Mouse (Mus musculus): Measurements from ENCODE around the gene Gin1. TPM values are rescaled to one million over a fixed set of nuclear protein-coding genes. Genes with fewer than 3 reads are reported as not detected.
"Not testable (repeated sequence)": the region's sequence is repeated elsewhere in the genome, so short reads cannot be mapped to it uniquely, and the experiment has no call there.

The Gin1 gene
- polyA plus RNA-seq, 1 experiment, result not detected

GRCm38 (mm10) chr1:97759841-97760240, 10.1 kb upstream of the Gin1 start:
- TF ChIP-seq POLR2A (IDR thresholded peaks at IDR 0.05; ENCODE audit: insufficient read depth, low read depth, low read length) (no peak), CTCF (IDR thresholded peaks at IDR 0.05; ENCODE audit: insufficient read depth, low read depth, low read length) (no peak)
- Histone ChIP-seq H3K4me3 (ENCODE audit: insufficient read depth, low read depth, low read length) (no peak overlapping the region), H3K4me1 (ENCODE audit: control insufficient read depth, insufficient read depth, low read length) (no peaks in the 10 kb centered on the region), H3K27ac (ENCODE audit: insufficient read depth, low read depth, low read length) (no peak overlapping the region)

DNA sequence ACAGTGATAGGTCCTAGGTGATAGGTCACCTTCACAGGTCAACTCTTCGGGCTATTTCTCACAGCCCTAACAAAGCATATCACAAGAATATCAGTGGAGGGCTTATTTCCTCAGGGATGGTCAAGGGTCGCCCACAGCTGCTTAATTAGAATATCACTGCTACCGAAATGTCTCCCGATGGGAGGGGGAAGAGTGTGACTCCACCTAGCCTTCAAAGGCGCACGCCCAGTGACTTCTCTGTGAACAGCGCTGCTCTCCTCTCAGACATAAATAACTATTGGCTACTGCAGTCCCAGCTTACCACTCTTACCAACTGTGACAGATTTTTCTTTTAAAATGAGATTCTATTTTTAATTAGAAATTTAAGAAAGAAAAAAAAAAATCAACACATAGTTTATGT, 9.4 kb upstream of the Gin1 start:
- H3K4me3 ChIP-seq (ENCODE audit: insufficient read depth, low read depth, low read length), result no peak overlapping the region
- 86% methylated on average over 7 of the region's 7 CpGs for WGBS
- no peak overlapping the region for H3K27ac ChIP-seq (ENCODE audit: insufficient read depth, low read depth, low read length)
- H3K4me1 ChIP-seq (ENCODE audit: control insufficient read depth, insufficient read depth, low read length), result peaks cover 1% of the 10 kb centered on the region; the same call in 1 of the 2 replicates
- TF ChIP-seq POLR2A (IDR thresholded peaks at IDR 0.05; ENCODE audit: insufficient read depth, low read depth, low read length), result no peak
- TF ChIP-seq CTCF (IDR thresholded peaks at IDR 0.05; ENCODE audit: insufficient read depth, low read depth, low read length), result no peak

DNA sequence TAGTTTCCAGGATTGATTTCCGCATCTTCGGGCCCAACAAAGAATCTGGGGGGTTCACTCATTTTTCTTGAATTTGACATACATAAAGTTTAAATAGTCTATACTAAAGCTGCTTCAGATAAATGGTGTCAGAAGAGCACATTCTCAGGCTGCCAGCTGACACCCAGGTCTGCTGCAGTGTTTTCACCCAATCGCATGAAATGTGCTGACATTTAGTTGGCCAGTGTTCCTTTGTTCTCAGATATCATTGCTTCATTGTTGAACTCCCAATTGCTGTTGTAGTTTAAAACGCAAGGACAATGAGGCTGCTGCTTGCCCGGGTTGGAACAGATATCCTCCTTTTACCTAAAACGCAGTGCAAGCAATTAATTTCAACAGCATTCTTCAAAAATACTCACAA, 8.5 kb upstream of the Gin1 start:
- WGBS, result 61% methylated on average over 6 of the region's 6 CpGs
- no peak for TF ChIP-seq POLR2A (IDR thresholded peaks at IDR 0.05; ENCODE audit: insufficient read depth, low read depth, low read length)
- no peak for TF ChIP-seq CTCF (IDR thresholded peaks at IDR 0.05; ENCODE audit: insufficient read depth, low read depth, low read length)
- H3K27ac ChIP-seq (ENCODE audit: insufficient read depth, low read depth, low read length), result no peak overlapping the region
- peaks cover 3% of the 10 kb centered on the region; the same call in 1 of the 2 replicates for H3K4me1 ChIP-seq (ENCODE audit: control insufficient read depth, insufficient read depth, low read length)
- H3K4me3 ChIP-seq (ENCODE audit: insufficient read depth, low read depth, low read length), result no peak overlapping the region

DNA sequence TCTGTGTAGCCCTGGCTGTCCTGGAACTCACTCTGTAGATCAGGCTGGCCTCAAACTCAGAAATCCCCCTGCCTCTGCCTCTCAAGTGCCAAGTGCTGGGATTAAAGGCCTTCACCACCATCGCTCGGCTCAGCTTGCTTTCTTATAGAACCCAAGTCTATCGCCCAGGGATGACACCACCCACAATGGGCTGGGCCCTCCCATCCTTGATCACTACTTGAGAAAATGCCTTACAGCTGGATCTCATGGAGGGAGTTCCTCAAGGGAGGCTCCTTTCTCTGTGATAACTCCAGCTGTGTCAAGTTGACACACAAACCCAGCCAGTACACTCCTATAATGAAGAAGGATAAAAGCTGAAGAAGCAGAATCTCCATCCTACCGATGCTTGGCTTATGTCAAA, 4.3 kb upstream of the Gin1 start:
- WGBS, result 53% methylated on average over 4 of the region's 4 CpGs
- H3K4me1 ChIP-seq (ENCODE audit: control insufficient read depth, insufficient read depth, low read length); H3K4me3 ChIP-seq (ENCODE audit: insufficient read depth, low read depth, low read length); H3K27ac ChIP-seq (ENCODE audit: insufficient read depth, low read depth, low read length): not testable (repeated sequence)

DNA sequence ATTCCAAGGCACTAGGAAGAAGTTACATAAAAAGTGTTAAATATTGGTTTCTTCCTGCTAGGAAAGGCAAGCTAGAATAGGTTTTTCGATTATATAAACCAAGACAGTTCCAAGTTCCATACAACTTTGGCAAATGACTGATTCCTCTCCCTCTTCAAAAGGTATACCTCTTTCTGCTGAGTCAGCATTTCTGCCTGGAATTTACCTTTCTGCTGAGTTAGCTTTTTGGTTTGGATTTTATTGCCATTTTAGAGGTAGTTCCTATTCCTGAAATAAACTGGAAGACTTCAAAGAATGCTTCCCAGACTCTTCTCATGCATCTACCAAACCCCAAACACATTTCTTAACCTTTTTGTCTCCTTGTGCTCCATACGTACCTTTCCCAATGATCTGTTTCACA, 1.9 kb upstream of the Gin1 start:
- no peak for TF ChIP-seq CTCF (IDR thresholded peaks at IDR 0.05; ENCODE audit: insufficient read depth, low read depth, low read length)
- TF ChIP-seq POLR2A (IDR thresholded peaks at IDR 0.05; ENCODE audit: insufficient read depth, low read depth, low read length), result no peak
- Histone ChIP-seq H3K4me1 (ENCODE audit: control insufficient read depth, insufficient read depth, low read length) (peaks cover 6% of the 10 kb centered on the region; the same call in 1 of the 2 replicates), H3K4me3 (ENCODE audit: insufficient read depth, low read depth, low read length) (no peak overlapping the region), H3K27ac (ENCODE audit: insufficient read depth, low read depth, low read length) (no peak overlapping the region)
- WGBS, result 79% methylated on average over 2 of the region's 2 CpGs

DNA sequence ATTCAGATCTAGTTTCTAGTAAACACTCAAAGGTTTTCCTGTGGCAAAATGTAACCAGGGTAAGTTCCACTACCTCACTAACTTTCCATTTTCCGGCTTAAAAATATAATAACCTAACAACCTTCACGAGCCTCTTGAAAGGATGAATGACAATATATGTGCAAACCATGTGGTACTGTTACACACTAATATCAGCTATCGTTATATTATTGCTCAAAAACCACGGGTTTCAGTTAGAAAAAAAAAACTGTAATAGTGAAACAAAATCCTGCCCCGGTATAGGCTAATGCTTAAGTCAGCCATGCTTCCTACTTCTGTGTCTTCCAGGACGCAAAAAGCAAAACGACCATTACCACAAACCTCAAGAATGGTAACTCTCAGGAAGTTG, 1.1 kb upstream of the Gin1 start:
- TF ChIP-seq CTCF (IDR thresholded peaks at IDR 0.05; ENCODE audit: insufficient read depth, low read depth, low read length) (no peak), POLR2A (IDR thresholded peaks at IDR 0.05; ENCODE audit: insufficient read depth, low read depth, low read length) (no peak)
- Histone ChIP-seq H3K27ac (ENCODE audit: insufficient read depth, low read depth, low read length) (no peak overlapping the region), H3K4me3 (ENCODE audit: insufficient read depth, low read depth, low read length) (peak overlapping the region; percentile 90), H3K4me1 (ENCODE audit: control insufficient read depth, insufficient read depth, low read length) (peaks cover 6% of the 10 kb centered on the region; the same call in 1 of the 2 replicates)
- 8% methylated on average over 7 of the region's 7 CpGs for WGBS

DNA sequence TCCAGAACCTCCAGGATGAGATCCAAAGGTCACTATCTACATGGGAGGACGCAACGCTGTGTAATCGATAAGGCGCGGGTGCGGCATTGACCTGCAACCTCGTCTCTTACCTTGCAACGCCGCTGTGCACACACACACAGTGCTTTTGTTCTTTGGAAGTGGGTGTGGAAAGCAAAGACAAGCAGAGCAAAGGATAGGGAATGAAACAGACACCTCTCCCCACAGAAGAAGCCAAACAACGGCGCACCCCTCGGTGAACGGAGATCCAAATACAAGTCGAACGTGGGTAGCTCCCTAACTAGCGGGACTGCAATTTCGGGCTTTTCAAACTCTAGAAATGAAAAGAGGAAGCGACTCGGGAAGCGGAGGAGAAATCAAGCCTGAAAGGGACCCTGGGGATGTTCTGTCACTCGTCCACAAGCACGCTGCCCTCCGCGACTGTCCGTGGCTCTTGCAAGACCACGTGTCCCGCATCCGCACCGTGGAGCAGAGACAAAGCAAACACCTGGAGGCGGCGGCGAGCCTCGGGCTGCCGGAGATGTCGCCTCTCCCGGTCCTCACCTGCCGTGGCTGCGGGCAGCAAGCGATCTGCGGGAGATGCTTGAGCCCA, 573 bp upstream of the Gin1 start:
- under 1% methylated on average over 40 of the region's 40 CpGs for WGBS
- TF ChIP-seq POLR2A (IDR thresholded peaks at IDR 0.05; ENCODE audit: insufficient read depth, low read depth, low read length), result no peak
- no peak for TF ChIP-seq CTCF (IDR thresholded peaks at IDR 0.05; ENCODE audit: insufficient read depth, low read depth, low read length)
- Histone ChIP-seq H3K4me1 (ENCODE audit: control insufficient read depth, insufficient read depth, low read length) (peaks cover 6% of the 10 kb centered on the region; the same call in 1 of the 2 replicates), H3K27ac (ENCODE audit: insufficient read depth, low read depth, low read length) (peak overlapping the region; percentile 47; the same call in 1 of the 2 replicates), H3K4me3 (ENCODE audit: insufficient read depth, low read depth, low read length) (peak overlapping the region; percentile 90)

DNA sequence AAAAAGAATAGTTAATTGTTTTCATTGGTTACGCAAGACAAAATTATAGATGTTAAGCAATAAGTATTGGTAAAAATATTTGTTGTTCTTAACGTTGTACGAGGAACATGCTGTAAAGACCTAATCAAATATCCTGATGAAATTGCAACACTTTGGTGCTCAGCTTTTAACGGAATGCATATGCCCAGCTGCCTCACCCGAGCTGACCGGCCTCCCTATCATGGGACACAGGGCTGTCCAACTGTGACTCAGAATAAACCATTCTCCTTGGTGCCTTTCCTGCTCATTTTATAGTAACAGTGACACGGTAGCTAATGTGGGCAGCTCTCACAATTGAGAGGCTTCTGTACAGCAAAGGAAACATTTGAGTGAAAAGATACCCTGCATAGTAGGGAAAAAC, 1.1 kb downstream of the Gin1 start:
- no peak for TF ChIP-seq CTCF (IDR thresholded peaks at IDR 0.05; ENCODE audit: insufficient read depth, low read depth, low read length)
- no peak for TF ChIP-seq POLR2A (IDR thresholded peaks at IDR 0.05; ENCODE audit: insufficient read depth, low read depth, low read length)
- H3K4me3 ChIP-seq (ENCODE audit: insufficient read depth, low read depth, low read length), result no peak overlapping the region
- no peak overlapping the region for H3K27ac ChIP-seq (ENCODE audit: insufficient read depth, low read depth, low read length)
- 21% methylated on average over 7 of the region's 7 CpGs for WGBS
- H3K4me1 ChIP-seq (ENCODE audit: control insufficient read depth, insufficient read depth, low read length), result peaks cover 2% of the 10 kb centered on the region; the same call in 1 of the 2 replicates

DNA sequence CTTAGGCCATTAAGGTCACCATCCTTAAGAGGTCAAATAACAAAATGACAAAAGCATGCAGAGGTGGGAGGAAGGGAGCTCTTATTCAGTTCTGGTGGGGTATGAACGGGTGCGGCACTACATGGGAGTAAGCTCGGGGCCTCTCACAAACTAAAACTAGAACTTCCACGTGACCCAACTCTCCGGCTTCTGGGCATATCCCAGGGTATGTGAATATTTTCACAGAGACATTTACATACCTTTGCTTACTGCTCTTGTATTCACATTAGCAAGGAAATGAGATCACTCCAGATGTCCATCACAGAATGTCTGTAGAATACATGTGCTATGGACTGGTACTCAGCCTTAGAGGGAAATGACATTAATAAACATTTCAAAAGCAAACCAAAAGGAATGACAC, 1.8 kb downstream of the Gin1 start:
- Histone ChIP-seq H3K4me1 (ENCODE audit: control insufficient read depth, insufficient read depth, low read length) (peaks cover 2% of the 10 kb centered on the region; the same call in 1 of the 2 replicates), H3K4me3 (ENCODE audit: insufficient read depth, low read depth, low read length) (no peak overlapping the region), H3K27ac (ENCODE audit: insufficient read depth, low read depth, low read length) (no peak overlapping the region)
- WGBS, result 82% methylated on average over 5 of the region's 5 CpGs
- no peak for TF ChIP-seq POLR2A (IDR thresholded peaks at IDR 0.05; ENCODE audit: insufficient read depth, low read depth, low read length)

DNA sequence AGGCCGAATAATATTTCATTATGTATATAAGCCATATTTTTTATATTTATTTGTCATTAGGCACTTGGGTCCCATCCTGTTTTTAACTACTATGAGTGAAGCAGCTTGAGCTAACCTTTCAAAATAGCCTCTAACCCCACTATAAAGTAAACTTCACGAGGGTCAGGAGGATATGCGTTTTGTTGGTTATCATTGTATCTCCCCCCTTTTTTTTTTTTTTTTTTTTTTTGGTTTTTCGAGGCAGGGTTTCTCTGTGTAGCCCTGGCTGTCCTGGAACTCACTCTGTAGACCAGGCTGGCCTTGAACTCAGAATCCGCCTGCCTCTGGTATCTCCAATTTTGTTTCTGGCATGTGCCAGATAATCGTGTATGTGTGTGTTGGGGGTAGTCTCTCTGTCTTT, 3.4 kb downstream of the Gin1 start:
- TF ChIP-seq CTCF (IDR thresholded peaks at IDR 0.05; ENCODE audit: insufficient read depth, low read depth, low read length), result no peak
- 90% methylated on average over 6 of the region's 6 CpGs for WGBS
- Histone ChIP-seq H3K27ac (ENCODE audit: insufficient read depth, low read depth, low read length) (no peak overlapping the region), H3K4me3 (ENCODE audit: insufficient read depth, low read depth, low read length) (no peak overlapping the region), H3K4me1 (ENCODE audit: control insufficient read depth, insufficient read depth, low read length) (peaks cover 2% of the 10 kb centered on the region; the same call in 1 of the 2 replicates)
